Mouse (Mus musculus): Measurements from ENCODE around the gene Hps3. TPM values are rescaled to one million over a fixed set of nuclear protein-coding genes. Genes with fewer than 3 reads are reported as not detected.
A peak's percentile ranks its signal among the peaks of the same experiment; 100 is the strongest.

Gene Hps3
- polyA plus RNA-seq, 1 experiment from 2014 or later: 11.7 TPM

GRCm38 (mm10) chr3:20000806-20001205 lies 34.3 kb downstream of the Hps3 start:
- Histone ChIP-seq H3K27ac (0 out of 2 replicates have a peak overlapping the region, but pooled peaks have one; percentile 9), H3K4me1 (0 out of 2 replicates have a peak, but pooled peaks cover 3% of the 10 kb centered on the region), H3K36me3 (replicated peaks) (peaks cover 40% of the 10 kb centered on the region), H3K4me3 (no peak overlapping the region), H3K27me3 (ENCODE audit: poor library complexity, severe bottlenecking) (no peaks in the 10 kb centered on the region), H3K9me3 (no peaks in the 10 kb centered on the region)
- no peak for DNase-seq (ENCODE audit: extremely low spot score, low spot score)
- 75% methylated on average over 4 of the region's 4 CpGs for WGBS

GRCm38 (mm10) chr3:19999551-19999950 lies 35.6 kb downstream of the Hps3 start:
- Histone ChIP-seq H3K9me3 (no peaks in the 10 kb centered on the region), H3K27ac (no peak overlapping the region), H3K36me3 (replicated peaks) (peaks cover 48% of the 10 kb centered on the region), H3K4me1 (0 out of 2 replicates have a peak, but pooled peaks cover 3% of the 10 kb centered on the region), H3K4me3 (no peak overlapping the region), H3K27me3 (ENCODE audit: poor library complexity, severe bottlenecking) (no peaks in the 10 kb centered on the region)
- WGBS: 94% methylated on average over 2 of the region's 2 CpGs
- no peak for DNase-seq (ENCODE audit: extremely low spot score, low spot score)

- H3K27me3 ChIP-seq (ENCODE audit: poor library complexity, severe bottlenecking): no peaks in the 10 kb centered on the region
- H3K27ac ChIP-seq: no peak overlapping the region
- peaks cover 16% of the 10 kb centered on the region for H3K36me3 ChIP-seq (replicated peaks)
- H3K4me1 ChIP-seq: no peaks in the 10 kb centered on the region
- no peak for DNase-seq (ENCODE audit: extremely low spot score, low spot score)
- no peak overlapping the region for H3K4me3 ChIP-seq
- no peaks in the 10 kb centered on the region for H3K9me3 ChIP-seq
- 71% methylated on average over 4 of the region's 4 CpGs for WGBS
Observed at GRCm38 (mm10) chr3:19992388-19992787, 42.7 kb downstream of the Hps3 start.

- Histone ChIP-seq H3K36me3 (replicated peaks) (peaks cover 2% of the 10 kb centered on the region; the same call in 1 of the 2 replicates), H3K4me3 (no peak overlapping the region), H3K4me1 (no peaks in the 10 kb centered on the region), H3K9me3 (no peaks in the 10 kb centered on the region), H3K27me3 (ENCODE audit: poor library complexity, severe bottlenecking) (no peaks in the 10 kb centered on the region), H3K27ac (no peak overlapping the region)
- DNase-seq (ENCODE audit: extremely low spot score, low spot score): no peak
- WGBS: 82% methylated on average over 3 of the region's 3 CpGs
Observed at GRCm38 (mm10) chr3:19990031-19990430, 45.1 kb downstream of the Hps3 start.

DNA sequence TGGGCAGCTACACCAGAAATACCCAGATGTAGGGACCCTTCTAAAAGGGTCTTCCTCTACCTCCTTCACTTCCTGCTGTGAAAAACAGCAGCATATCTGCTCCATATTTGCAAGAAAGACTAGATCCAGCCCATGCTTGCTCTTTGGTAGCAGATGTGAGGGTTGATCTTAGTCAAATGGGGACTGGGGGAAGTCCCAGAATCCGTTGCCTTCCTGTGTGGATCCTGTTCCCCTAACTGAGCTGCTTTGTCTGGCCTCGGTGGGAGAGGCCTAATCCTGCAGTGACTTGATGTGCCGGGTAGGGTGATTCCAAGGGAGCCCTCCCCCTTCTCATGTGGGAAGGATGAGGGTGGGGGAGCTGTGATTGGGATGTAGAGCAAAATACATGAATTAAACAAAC lies 49.0 kb downstream of the Hps3 start:
- Histone ChIP-seq H3K4me3 (no peak overlapping the region), H3K36me3 (replicated peaks) (no peaks in the 10 kb centered on the region), H3K27me3 (ENCODE audit: poor library complexity, severe bottlenecking) (no peaks in the 10 kb centered on the region), H3K27ac (no peak overlapping the region), H3K4me1 (no peaks in the 10 kb centered on the region), H3K9me3 (no peaks in the 10 kb centered on the region)
- no peak for DNase-seq (ENCODE audit: extremely low spot score, low spot score)
- 14% methylated on average over 3 of the region's 3 CpGs for whole genome bisulfite sequencing

DNA sequence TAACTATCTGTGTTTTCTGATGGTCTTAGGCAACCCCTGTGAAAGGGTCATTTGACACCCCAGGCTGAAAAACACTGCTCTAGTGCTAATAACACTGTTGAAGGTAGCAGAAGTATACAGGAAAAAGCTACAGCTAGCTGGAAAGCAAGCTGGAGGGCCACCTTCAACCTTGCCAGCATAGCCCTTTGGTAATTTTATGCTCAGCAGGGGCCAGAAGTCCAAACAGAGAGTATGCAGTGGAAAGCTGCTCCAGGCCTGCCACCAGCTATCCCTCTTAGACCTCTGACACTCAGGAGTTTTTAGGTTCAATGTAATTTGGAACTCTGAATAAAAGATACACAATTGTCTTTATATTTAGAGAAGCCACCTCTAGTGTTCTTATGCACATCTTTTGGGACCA lies 52.3 kb downstream of the Hps3 start:
- no peak for DNase-seq (ENCODE audit: extremely low spot score, low spot score)
- no peaks in the 10 kb centered on the region for H3K27me3 ChIP-seq (ENCODE audit: poor library complexity, severe bottlenecking)
- no peaks in the 10 kb centered on the region for H3K4me1 ChIP-seq
- H3K36me3 ChIP-seq (replicated peaks): no peaks in the 10 kb centered on the region
- H3K4me3 ChIP-seq: no peak overlapping the region
- H3K9me3 ChIP-seq: no peaks in the 10 kb centered on the region
- no peak overlapping the region for H3K27ac ChIP-seq

DNA sequence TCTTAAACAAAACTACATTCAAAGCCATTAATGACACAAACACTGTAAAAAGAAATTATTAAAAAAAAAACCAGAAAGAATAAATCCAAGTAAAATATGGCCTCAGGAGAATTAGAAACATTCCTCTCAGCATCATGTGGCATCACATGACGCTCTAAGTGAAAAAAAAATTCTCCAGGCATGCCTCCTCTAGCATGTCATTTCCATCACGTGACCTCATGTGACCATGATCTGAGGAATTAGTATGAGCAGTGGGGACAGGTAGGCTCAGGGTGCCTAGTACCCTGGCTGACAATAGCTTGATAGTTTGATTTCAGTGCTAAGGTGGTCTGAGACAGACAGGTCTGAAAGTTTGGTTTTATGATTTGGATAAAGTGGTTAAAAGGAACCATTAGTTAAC lies 54.0 kb downstream of the Hps3 start:
- no peak overlapping the region for H3K27ac ChIP-seq
- WGBS: 90% methylated on average over 2 of the region's 2 CpGs
- no peaks in the 10 kb centered on the region for H3K4me1 ChIP-seq
- H3K27me3 ChIP-seq (ENCODE audit: poor library complexity, severe bottlenecking): no peaks in the 10 kb centered on the region
- DNase-seq (ENCODE audit: extremely low spot score, low spot score): no peak
- H3K4me3 ChIP-seq: no peak overlapping the region
- H3K36me3 ChIP-seq (replicated peaks): no peaks in the 10 kb centered on the region
- H3K9me3 ChIP-seq: no peaks in the 10 kb centered on the region

DNA sequence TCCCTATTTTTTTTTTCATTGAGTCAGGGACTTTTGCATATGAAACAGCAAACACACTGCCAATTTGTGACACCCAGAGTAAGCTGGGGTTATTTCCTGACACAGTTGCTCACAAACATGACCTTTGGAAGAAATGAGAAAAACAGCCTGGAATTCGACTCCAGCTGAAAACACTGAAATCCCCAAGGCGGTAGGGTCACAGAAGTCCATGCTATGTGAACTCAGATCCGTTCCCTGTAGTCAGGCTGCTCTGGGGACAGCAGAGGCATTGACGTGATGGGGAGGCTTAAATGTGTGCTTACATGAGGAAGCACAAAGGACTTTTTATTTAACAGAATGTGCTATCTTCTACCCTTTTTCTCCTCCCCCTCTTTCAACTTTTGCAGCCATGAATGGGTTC lies 56.6 kb downstream of the Hps3 start:
- Histone ChIP-seq H3K27ac (no peak overlapping the region), H3K4me3 (no peak overlapping the region), H3K36me3 (replicated peaks) (no peaks in the 10 kb centered on the region), H3K27me3 (ENCODE audit: poor library complexity, severe bottlenecking) (no peaks in the 10 kb centered on the region), H3K9me3 (no peaks in the 10 kb centered on the region), H3K4me1 (no peaks in the 10 kb centered on the region)
- DNase-seq (ENCODE audit: extremely low spot score, low spot score): no peak
- 55% methylated on average over 4 of the region's 4 CpGs for WGBS

GRCm38 (mm10) chr3:19966072-19966471 lies 69.0 kb downstream of the Hps3 start:
- Histone ChIP-seq H3K4me1 (no peaks in the 10 kb centered on the region), H3K4me3 (no peak overlapping the region), H3K27ac (no peak overlapping the region), H3K27me3 (ENCODE audit: poor library complexity, severe bottlenecking) (no peaks in the 10 kb centered on the region), H3K36me3 (replicated peaks) (no peaks in the 10 kb centered on the region), H3K9me3 (no peaks in the 10 kb centered on the region)
- no peak for DNase-seq (ENCODE audit: extremely low spot score, low spot score)
- WGBS: 92% methylated on average over 4 of the region's 4 CpGs

DNA sequence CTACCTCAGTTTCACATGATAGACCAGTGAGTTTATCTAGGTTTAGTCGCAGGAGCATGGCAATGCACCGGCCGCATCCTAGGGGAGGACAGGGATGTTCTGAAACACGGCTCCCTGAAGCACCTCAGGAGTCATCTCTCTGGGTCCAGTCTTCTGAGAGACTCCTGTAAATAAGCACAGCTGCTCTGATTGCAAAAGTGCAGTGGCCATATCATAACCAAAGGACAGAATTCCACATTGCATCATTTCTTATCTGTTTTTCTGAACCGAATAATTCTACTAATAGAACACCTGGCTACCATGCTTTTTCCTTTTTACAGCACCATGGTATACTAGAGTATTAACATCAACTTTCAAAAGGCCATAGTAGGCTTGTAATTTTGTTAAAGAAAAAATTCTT lies 69.9 kb downstream of the Hps3 start:
- Histone ChIP-seq H3K27ac (no peak overlapping the region), H3K27me3 (ENCODE audit: poor library complexity, severe bottlenecking) (no peaks in the 10 kb centered on the region), H3K4me1 (peaks cover 6% of the 10 kb centered on the region), H3K9me3 (no peaks in the 10 kb centered on the region), H3K4me3 (no peak overlapping the region), H3K36me3 (replicated peaks) (no peaks in the 10 kb centered on the region)
- no peak for DNase-seq (ENCODE audit: extremely low spot score, low spot score)
- WGBS: 92% methylated on average over 5 of the region's 5 CpGs

- no peaks in the 10 kb centered on the region for H3K36me3 ChIP-seq (replicated peaks)
- H3K9me3 ChIP-seq: no peaks in the 10 kb centered on the region
- no peak overlapping the region for H3K4me3 ChIP-seq
- no peak overlapping the region for H3K27ac ChIP-seq
- DNase-seq (ENCODE audit: extremely low spot score, low spot score): no peak
- H3K4me1 ChIP-seq: peaks cover 11% of the 10 kb centered on the region
- no peaks in the 10 kb centered on the region for H3K27me3 ChIP-seq (ENCODE audit: poor library complexity, severe bottlenecking)
- 81% methylated on average over 2 of the region's 2 CpGs for WGBS
Observed at GRCm38 (mm10) chr3:19964625-19965188, 70.4 kb downstream of the Hps3 start.

GRCm38 (mm10) chr3:19962769-19963513 lies 72.2 kb downstream of the Hps3 start:
- no peaks in the 10 kb centered on the region for H3K27me3 ChIP-seq (ENCODE audit: poor library complexity, severe bottlenecking)
- no peaks in the 10 kb centered on the region for H3K36me3 ChIP-seq (replicated peaks)
- no peak for DNase-seq (ENCODE audit: extremely low spot score, low spot score)
- 93% methylated on average over 3 of the region's 3 CpGs for WGBS
- H3K4me1 ChIP-seq: peaks cover 21% of the 10 kb centered on the region
- no peak overlapping the region for H3K27ac ChIP-seq
- H3K4me3 ChIP-seq: no peak overlapping the region
- H3K9me3 ChIP-seq: no peaks in the 10 kb centered on the region

- Histone ChIP-seq H3K27me3 (ENCODE audit: poor library complexity, severe bottlenecking) (no peaks in the 10 kb centered on the region), H3K4me3 (no peak overlapping the region), H3K4me1 (peaks cover 33% of the 10 kb centered on the region), H3K27ac (no peak overlapping the region), H3K9me3 (no peaks in the 10 kb centered on the region), H3K36me3 (replicated peaks) (no peaks in the 10 kb centered on the region)
- WGBS: 83% methylated on average over 2 of the region's 2 CpGs
- no peak for DNase-seq (ENCODE audit: extremely low spot score, low spot score)
Observed at GRCm38 (mm10) chr3:19961341-19961740, 73.8 kb downstream of the Hps3 start.

Data from forebrain, embryonic 10.5 days (tissue).